Mouse (Mus musculus) kidney, postnatal 25 days (tissue): ENCODE measurements around the gene Cbr3.

ENCODE experiments used
- DNase-seq, 2 experiments: peaks; one replicate each; pipeline ENCODE4 v3.0.0; 2021; ENCODE audit warnings: mixed read lengths in 2 of 2

Cbr3 gene

GRCm38 (mm10) chr16:93712189-93712885, 29.3 kb downstream of the Cbr3 start:
- no peak for DNase-seq

- DNase-seq: no peak
Measured at GRCm38 (mm10) chr16:93712966-93713365, 30.0 kb downstream of the Cbr3 start.

- DNase-seq: no peak
Measured at GRCm38 (mm10) chr16:93714426-93714825, 31.4 kb downstream of the Cbr3 start.

- DNase-seq: no peak
Measured at GRCm38 (mm10) chr16:93715826-93716225, 32.8 kb downstream of the Cbr3 start.

- peak; percentile 25 to 53 for DNase-seq
Measured at GRCm38 (mm10) chr16:93717299-93717703, 34.3 kb downstream of the Cbr3 start.

- DNase-seq: no peak
Measured at GRCm38 (mm10) chr16:93721771-93722170, 38.8 kb downstream of the Cbr3 start.

- no peak for DNase-seq
Measured at GRCm38 (mm10) chr16:93722476-93722875, 39.5 kb downstream of the Cbr3 start.

- no peak for DNase-seq
Measured at GRCm38 (mm10) chr16:93725417-93726144, 42.6 kb downstream of the Cbr3 start.

- DNase-seq: no peak
Measured at GRCm38 (mm10) chr16:93726186-93726585, 43.2 kb downstream of the Cbr3 start.

GRCm38 (mm10) chr16:93728676-93729075, 45.7 kb downstream of the Cbr3 start:
- DNase-seq: no peak

- DNase-seq: no peak
Measured at GRCm38 (mm10) chr16:93729801-93730721, 47.0 kb downstream of the Cbr3 start.

- DNase-seq: no peak
Measured at GRCm38 (mm10) chr16:93731310-93731709, 48.3 kb downstream of the Cbr3 start.

- DNase-seq: no peak
Measured at GRCm38 (mm10) chr16:93732875-93733569, 50.0 kb downstream of the Cbr3 start.

- DNase-seq: no peak
Measured at GRCm38 (mm10) chr16:93739251-93739650, 56.2 kb downstream of the Cbr3 start.
